Mouse (Mus musculus): ENCODE results near the gene Ptprj. TPM values are rescaled to one million over a fixed set of nuclear protein-coding genes. Genes with fewer than 3 reads are reported as not detected.

The Ptprj gene
- polyA plus RNA-seq, 1 experiment: 9.1 TPM

DNA sequence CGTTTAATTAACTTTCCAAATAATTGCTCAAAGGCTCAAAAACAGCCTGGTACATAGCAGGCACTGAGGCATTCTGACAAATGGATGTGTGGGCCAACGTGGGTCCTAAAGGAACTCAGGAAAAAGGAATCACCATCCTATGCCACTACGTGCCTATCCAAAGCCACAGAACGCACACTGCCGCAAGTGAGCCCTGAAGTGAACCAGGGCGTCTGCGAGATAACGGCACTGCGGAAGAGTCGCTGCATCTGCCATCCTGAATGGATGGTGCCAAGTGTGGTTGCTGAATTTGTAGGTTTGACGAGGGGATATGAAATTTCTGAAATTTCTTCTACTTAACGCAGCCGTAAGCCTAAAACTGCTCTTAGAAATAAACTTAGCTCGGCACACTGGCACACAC is 54.6 kb downstream of the Ptprj start:
- H3K36me3 ChIP-seq (ENCODE audit: control insufficient read depth, insufficient read depth, low read length): no peaks in the 10 kb centered on the region
- no peaks in the 10 kb centered on the region for H3K27me3 ChIP-seq (ENCODE audit: control insufficient read depth, insufficient read depth, low read length)
- H3K4me3 ChIP-seq (ENCODE audit: control insufficient read depth, low read depth, low read length): no peak overlapping the region
- no peak overlapping the region for H3K27ac ChIP-seq (ENCODE audit: control insufficient read depth, insufficient read depth, low read depth, low read length)
- no peaks in the 10 kb centered on the region for H3K4me1 ChIP-seq (ENCODE audit: control insufficient read depth, insufficient read depth, low read length)
- TF ChIP-seq CTCF (IDR thresholded peaks at IDR 0.05; ENCODE audit: control insufficient read depth, insufficient read depth, insufficient replicate concordance, low read depth, low read length) (no peak), POLR2A (IDR thresholded peaks at IDR 0.05; ENCODE audit: control insufficient read depth, low read depth, low read length) (no peak)

DNA sequence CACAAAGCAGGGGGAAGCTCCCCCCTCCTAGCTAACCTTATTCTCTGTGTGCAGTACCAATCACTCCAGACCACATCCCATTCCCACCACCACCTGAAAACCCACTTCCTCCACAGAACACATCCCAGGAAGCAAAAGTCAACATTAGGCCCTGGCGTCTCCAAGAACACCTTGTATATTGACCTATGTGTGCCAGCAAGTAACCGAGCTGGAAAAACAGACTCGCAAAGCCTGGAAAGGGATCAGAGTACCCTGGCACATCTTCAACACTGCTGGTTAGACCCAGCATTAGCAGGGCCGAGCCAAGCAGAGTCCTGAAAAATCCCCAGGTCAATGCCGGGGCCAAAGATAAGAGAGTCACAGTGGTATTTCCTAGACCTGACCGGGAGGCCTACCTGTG is 58.0 kb downstream of the Ptprj start:
- Histone ChIP-seq H3K27me3 (ENCODE audit: control insufficient read depth, insufficient read depth, low read length) (no peaks in the 10 kb centered on the region), H3K4me3 (ENCODE audit: control insufficient read depth, low read depth, low read length) (no peak overlapping the region), H3K27ac (ENCODE audit: control insufficient read depth, insufficient read depth, low read depth, low read length) (no peak overlapping the region), H3K4me1 (ENCODE audit: control insufficient read depth, insufficient read depth, low read length) (no peaks in the 10 kb centered on the region), H3K36me3 (ENCODE audit: control insufficient read depth, insufficient read depth, low read length) (no peaks in the 10 kb centered on the region)
- no peak for TF ChIP-seq POLR2A (IDR thresholded peaks at IDR 0.05; ENCODE audit: control insufficient read depth, low read depth, low read length)
- no peak for TF ChIP-seq CTCF (IDR thresholded peaks at IDR 0.05; ENCODE audit: control insufficient read depth, insufficient read depth, insufficient replicate concordance, low read depth, low read length)

DNA sequence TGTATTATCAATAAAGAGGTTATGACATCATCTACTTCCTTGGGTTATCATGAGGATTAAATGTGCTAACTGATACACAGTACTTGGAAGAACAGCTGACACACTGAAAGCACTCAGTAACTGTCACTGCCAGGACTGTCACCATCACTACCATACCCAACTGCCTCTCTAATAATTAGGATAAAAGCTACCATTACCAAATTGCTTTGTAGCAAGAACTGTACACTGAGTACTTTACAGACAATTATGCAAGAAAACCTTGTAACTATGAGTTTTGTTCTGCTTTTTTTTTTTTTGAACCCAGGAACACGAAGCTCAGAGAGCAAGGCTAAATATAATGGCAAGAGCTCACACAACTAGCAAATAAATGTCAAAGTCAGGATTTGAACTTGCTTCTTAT is 58.5 kb downstream of the Ptprj start:
- Histone ChIP-seq H3K4me1 (ENCODE audit: control insufficient read depth, insufficient read depth, low read length) (no peaks in the 10 kb centered on the region), H3K36me3 (ENCODE audit: control insufficient read depth, insufficient read depth, low read length) (no peaks in the 10 kb centered on the region), H3K27me3 (ENCODE audit: control insufficient read depth, insufficient read depth, low read length) (no peaks in the 10 kb centered on the region), H3K4me3 (ENCODE audit: control insufficient read depth, low read depth, low read length) (no peak overlapping the region), H3K27ac (ENCODE audit: control insufficient read depth, insufficient read depth, low read depth, low read length) (no peak overlapping the region)
- no peak for TF ChIP-seq POLR2A (IDR thresholded peaks at IDR 0.05; ENCODE audit: control insufficient read depth, low read depth, low read length)
- no peak for TF ChIP-seq CTCF (IDR thresholded peaks at IDR 0.05; ENCODE audit: control insufficient read depth, insufficient read depth, insufficient replicate concordance, low read depth, low read length)

DNA sequence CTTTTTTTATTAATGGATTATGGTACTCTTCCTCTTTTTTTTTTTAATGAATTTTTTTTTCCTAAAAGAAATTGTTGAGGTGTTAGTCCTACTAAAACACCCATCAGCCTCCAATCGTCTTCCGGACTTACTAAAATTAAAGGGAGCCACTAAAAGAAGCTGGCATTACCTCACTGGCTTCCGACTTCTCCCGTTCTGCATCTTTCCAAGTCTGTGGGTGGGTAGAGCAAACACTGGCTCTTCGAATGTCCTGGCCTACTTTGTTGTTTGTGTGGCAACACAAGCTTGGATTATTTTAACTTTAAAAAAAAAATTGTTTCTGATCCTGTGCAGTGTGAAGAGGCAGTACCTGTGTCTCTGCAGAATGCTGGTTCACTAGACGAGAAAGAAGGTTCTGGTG is 62.2 kb downstream of the Ptprj start:
- Histone ChIP-seq H3K4me3 (ENCODE audit: control insufficient read depth, low read depth, low read length) (no peak overlapping the region), H3K4me1 (ENCODE audit: control insufficient read depth, insufficient read depth, low read length) (no peaks in the 10 kb centered on the region), H3K27me3 (ENCODE audit: control insufficient read depth, insufficient read depth, low read length) (no peaks in the 10 kb centered on the region), H3K27ac (ENCODE audit: control insufficient read depth, insufficient read depth, low read depth, low read length) (no peak overlapping the region), H3K36me3 (ENCODE audit: control insufficient read depth, insufficient read depth, low read length) (no peaks in the 10 kb centered on the region)
- TF ChIP-seq CTCF (IDR thresholded peaks at IDR 0.05; ENCODE audit: control insufficient read depth, insufficient read depth, insufficient replicate concordance, low read depth, low read length) (no peak), POLR2A (IDR thresholded peaks at IDR 0.05; ENCODE audit: control insufficient read depth, low read depth, low read length) (no peak)

DNA sequence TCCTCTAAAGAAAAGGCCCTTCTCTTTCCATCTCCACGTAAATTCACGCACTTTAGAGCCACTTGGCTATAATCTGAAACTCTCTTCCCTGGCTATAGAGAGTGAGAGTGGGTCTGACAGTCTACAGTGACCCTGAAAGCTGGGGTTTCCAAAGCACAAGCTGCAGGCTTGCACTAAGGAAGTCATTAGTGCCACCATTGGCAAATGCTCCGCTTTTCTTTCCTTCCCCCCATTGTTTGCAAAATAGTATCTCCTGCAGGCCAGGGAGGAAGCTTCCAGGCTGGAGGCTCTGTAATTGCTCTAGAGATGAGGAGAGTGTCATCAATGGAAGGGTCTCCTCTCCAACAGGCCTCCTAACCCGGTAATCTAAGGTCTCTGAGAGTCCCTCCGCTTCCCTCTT is 65.5 kb downstream of the Ptprj start:
- Histone ChIP-seq H3K36me3 (ENCODE audit: control insufficient read depth, insufficient read depth, low read length) (no peaks in the 10 kb centered on the region), H3K27ac (ENCODE audit: control insufficient read depth, insufficient read depth, low read depth, low read length) (no peak overlapping the region), H3K4me3 (ENCODE audit: control insufficient read depth, low read depth, low read length) (no peak overlapping the region), H3K4me1 (ENCODE audit: control insufficient read depth, insufficient read depth, low read length) (no peaks in the 10 kb centered on the region), H3K27me3 (ENCODE audit: control insufficient read depth, insufficient read depth, low read length) (no peaks in the 10 kb centered on the region)
- TF ChIP-seq POLR2A (IDR thresholded peaks at IDR 0.05; ENCODE audit: control insufficient read depth, low read depth, low read length): no peak
- TF ChIP-seq CTCF (IDR thresholded peaks at IDR 0.05; ENCODE audit: control insufficient read depth, insufficient read depth, insufficient replicate concordance, low read depth, low read length): no peak

DNA sequence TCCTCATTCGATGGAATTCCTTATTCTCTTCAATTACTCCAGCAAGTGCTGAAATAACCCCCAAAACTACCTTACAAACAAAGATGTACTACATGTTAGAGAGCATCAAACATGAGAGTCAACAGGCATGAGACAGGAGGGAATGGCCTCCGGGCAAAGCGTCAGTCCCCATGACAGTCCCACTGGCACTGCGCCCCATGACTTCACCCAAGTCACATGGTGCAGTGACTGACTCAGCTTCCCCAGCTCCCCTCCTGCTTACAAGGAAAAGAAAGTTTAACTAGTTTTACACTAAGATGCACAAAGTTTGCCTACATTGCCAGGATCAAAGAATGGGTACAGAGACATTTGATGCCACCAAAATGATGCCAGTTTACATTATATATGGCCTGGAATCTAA is 71.2 kb downstream of the Ptprj start:
- Histone ChIP-seq H3K27me3 (ENCODE audit: control insufficient read depth, insufficient read depth, low read length) (no peaks in the 10 kb centered on the region), H3K4me3 (ENCODE audit: control insufficient read depth, low read depth, low read length) (no peak overlapping the region), H3K27ac (ENCODE audit: control insufficient read depth, insufficient read depth, low read depth, low read length) (no peak overlapping the region), H3K4me1 (ENCODE audit: control insufficient read depth, insufficient read depth, low read length) (no peaks in the 10 kb centered on the region), H3K36me3 (ENCODE audit: control insufficient read depth, insufficient read depth, low read length) (no peaks in the 10 kb centered on the region)
- no peak for TF ChIP-seq POLR2A (IDR thresholded peaks at IDR 0.05; ENCODE audit: control insufficient read depth, low read depth, low read length)
- TF ChIP-seq CTCF (IDR thresholded peaks at IDR 0.05; ENCODE audit: control insufficient read depth, insufficient read depth, insufficient replicate concordance, low read depth, low read length): no peak

DNA sequence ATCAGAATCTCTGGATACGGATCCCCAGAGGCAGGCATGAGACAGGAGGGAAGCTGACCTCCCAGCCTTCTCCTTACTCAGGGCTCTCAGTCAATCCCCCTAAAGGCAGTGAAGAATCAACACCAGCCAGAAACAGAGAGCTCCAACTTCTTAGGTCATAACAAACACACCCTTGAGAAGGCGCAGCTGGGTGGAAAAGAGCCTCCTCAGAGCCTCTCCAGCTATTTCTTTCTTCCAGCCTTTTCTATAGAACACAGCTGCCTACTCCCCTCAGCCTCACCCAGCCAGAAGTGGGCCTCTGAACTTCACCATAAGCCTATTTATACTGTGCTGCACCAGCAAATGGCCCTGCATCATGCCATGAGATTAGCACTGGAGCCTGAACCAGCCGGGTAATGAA is 74.3 kb downstream of the Ptprj start:
- Histone ChIP-seq H3K36me3 (ENCODE audit: control insufficient read depth, insufficient read depth, low read length) (no peaks in the 10 kb centered on the region), H3K27ac (ENCODE audit: control insufficient read depth, insufficient read depth, low read depth, low read length) (no peak overlapping the region), H3K27me3 (ENCODE audit: control insufficient read depth, insufficient read depth, low read length) (no peaks in the 10 kb centered on the region), H3K4me1 (ENCODE audit: control insufficient read depth, insufficient read depth, low read length) (no peaks in the 10 kb centered on the region), H3K4me3 (ENCODE audit: control insufficient read depth, low read depth, low read length) (no peak overlapping the region)
- TF ChIP-seq POLR2A (IDR thresholded peaks at IDR 0.05; ENCODE audit: control insufficient read depth, low read depth, low read length): no peak
- no peak for TF ChIP-seq CTCF (IDR thresholded peaks at IDR 0.05; ENCODE audit: control insufficient read depth, insufficient read depth, insufficient replicate concordance, low read depth, low read length)

DNA sequence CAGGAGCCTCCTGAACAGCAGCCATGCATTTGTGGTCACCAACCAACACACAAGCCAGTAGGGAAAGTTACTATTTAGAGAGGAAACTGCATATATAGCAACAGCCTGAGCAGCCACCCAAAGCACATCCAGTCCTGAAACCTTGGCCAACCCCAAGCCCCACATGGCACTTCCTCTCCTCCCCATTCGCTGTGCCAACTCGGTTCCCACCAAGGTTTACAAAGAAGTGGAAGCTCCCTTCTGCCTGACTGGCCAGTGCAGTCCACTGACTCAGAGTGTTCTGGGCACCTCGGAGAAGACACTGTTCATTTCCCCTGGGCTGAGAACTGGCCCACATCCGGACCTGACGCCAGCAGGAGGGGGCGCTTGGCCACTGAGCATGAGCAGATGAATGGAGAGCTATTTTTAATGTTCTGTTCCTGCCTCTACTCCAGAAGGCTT is 75.7 kb downstream of the Ptprj start:
- H3K36me3 ChIP-seq (ENCODE audit: control insufficient read depth, insufficient read depth, low read length): no peaks in the 10 kb centered on the region
- H3K27me3 ChIP-seq (ENCODE audit: control insufficient read depth, insufficient read depth, low read length): no peaks in the 10 kb centered on the region
- no peak for TF ChIP-seq POLR2A (IDR thresholded peaks at IDR 0.05; ENCODE audit: control insufficient read depth, low read depth, low read length)
- no peak overlapping the region for H3K4me3 ChIP-seq (ENCODE audit: control insufficient read depth, low read depth, low read length)
- no peak overlapping the region for H3K27ac ChIP-seq (ENCODE audit: control insufficient read depth, insufficient read depth, low read depth, low read length)
- no peaks in the 10 kb centered on the region for H3K4me1 ChIP-seq (ENCODE audit: control insufficient read depth, insufficient read depth, low read length)
